Mouse (Mus musculus): ENCODE measurements around the gene 2200002D01Rik.

2200002D01Rik gene

DNA sequence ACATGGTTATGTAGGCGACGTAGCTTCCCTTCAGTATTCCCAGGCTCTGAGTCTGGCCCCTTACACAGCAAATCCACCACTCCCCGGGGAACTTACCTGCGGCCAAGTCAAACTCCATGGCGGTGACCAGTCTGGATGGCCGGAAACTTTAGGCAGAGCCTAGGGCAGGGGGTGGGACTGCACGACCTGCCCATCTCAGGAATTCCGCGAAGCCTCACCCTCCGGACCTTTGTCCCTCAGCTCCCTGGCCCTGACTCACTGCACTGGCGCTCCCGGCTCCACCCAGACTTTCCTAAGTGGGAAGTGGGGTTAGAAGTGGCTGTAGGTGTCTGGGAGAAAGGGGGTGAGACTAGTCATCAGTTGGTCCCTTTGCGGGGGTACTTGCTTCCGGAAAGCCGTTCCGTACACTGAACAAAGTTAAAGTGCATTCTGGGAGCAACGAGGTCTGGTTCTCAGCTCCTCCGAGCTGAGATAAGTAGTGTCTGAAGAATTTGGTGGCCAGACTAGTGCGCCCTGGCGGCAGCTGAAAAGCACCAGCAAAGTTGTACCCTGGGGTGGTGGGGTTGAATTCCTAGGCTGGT, at the start of gene 2200002D01Rik:
Gene 2200002D01Rik, minus strand, starts transcription at position 206 of the 581 bp plus-strand sequence.
- DNase-seq (ENCODE audit: low read depth, low spot score): no peak

DNA sequence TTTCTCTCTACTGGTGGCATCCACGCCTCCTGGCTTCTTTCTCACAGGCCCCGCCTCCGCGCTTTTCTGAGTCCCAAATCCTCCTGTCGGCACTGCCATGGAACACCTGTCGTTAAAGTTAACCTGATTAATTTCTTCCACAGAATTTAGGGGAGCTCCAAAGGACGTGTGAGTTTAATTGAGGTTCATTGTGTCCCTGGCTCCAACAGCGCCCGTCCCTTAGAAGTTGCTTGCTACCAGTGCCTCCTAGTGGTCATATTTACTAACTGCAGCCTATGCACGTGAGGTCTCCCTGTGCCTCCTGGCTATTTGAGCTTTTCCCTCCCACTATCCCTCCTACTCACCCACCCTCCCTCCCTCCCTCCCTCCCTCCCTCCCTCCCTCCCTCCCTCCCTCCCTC, 48.7 kb upstream of the 2200002D01Rik start:
- no peak for DNase-seq (ENCODE audit: low read depth, low spot score)

DNA sequence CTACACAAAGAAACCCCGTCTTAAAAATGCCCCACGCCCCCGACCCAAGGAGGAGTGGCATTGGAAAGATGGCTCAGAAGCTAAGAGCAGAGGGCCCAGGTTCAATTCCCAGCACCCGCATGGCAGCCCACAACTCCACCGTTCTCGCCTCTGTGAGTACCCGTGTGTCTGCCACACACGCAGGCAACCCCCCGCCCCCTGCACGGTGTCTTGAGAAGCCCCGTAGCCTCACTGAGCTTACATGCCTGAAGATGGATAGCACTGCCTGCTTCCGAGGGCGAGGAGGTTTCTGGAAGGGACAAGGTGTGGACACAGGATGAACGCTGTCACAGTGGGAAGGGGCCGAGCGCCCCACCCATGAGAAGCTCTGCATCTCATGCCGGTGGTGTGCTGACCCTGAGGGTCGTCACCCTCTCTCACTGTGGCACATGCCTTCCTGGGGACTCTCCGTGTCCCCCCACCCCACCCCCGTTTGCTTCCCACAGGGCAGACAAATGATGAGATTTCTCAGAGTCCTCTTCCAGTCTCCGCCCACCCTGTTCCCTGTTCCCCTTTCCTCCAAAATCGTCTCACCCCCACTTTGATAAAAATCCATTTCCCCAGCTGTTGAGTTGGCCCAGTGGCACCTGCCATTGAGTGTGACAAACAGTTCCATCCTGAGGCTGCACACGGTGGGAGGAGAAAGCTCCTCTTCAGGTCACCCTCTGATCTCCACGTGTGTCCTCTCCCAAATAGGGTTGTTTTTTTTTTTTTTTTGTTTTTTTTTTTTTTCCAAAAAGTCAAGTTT, 47.8 kb upstream of the 2200002D01Rik start:
- no peak for DNase-seq (ENCODE audit: low read depth, low spot score)

DNA sequence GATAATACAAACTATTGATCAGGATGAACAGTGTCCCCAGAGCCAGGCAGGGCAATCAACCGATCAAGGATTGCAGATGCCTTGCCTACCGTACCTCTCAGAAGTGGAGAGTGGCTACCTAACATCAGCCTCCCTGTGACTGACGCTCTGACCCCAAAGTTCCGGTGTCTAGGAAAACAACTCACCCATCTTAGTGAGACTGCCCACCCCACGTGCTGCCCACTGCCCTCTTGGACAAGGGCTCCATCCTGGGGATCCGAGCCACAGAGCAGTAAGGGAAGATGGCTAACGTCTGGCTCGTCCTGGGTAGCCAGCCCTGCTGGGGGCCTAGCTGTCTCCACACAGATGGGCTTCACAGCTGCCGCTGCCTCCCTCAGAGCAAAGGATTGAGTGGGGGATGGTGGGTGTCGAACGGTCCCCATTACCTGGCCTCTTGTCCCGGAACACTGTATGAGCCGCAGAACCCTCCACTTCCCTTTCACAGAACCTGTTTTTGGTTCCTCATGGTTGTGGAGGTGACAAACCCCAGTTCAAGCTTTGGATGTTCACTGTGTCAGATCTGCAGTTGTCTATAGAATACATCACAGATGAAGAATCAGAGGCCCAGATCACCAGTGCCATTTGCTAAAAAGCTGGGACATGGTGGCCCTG, 46.0 kb upstream of the 2200002D01Rik start:
- no peak for DNase-seq (ENCODE audit: low read depth, low spot score)

DNA sequence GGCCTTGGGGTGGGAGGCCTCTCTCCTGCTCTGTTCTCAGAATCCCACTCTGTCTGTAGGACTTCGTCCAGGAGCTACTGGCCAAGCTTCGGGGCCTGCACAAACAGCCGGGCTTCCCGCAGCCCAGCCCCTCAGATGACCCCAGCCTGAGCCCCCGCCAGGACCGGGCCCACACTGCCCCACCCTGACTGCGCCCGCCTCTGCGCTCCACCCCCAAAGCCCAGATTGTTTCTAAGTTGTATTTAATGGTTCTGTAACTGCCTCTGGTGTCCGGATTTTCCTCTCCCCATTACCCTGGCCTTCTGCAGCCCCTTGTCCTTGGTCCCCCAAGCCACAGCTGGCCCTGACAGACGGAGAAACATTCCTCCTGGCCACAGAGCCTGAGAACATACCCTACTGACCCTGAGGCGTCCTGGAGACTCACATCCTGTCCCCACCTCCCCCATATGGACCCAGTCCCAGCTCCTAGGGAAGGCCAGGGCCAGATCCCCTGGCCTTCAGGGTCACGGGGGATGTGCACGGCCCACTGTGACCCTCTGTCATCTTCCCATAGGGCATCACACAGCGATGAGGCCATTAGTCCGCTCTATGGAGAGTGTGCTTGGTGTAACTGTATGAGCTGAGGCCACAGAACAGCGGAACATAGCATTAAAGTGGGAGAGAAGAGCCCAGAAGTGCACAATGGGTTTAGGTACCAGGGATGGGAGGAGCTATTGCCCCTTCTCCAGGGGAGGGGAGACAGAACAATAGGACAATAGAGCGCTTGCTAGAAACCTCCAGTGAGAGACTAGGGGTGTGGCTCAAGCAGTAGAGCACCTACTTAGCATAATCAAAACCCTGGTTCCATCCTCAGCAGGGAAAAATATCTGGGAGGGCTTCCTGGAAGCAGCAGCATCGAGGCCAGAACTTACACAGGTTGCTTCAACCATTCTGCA, 45.1 kb upstream of the 2200002D01Rik start:
- DNase-seq (ENCODE audit: low read depth, low spot score): no peak

DNA sequence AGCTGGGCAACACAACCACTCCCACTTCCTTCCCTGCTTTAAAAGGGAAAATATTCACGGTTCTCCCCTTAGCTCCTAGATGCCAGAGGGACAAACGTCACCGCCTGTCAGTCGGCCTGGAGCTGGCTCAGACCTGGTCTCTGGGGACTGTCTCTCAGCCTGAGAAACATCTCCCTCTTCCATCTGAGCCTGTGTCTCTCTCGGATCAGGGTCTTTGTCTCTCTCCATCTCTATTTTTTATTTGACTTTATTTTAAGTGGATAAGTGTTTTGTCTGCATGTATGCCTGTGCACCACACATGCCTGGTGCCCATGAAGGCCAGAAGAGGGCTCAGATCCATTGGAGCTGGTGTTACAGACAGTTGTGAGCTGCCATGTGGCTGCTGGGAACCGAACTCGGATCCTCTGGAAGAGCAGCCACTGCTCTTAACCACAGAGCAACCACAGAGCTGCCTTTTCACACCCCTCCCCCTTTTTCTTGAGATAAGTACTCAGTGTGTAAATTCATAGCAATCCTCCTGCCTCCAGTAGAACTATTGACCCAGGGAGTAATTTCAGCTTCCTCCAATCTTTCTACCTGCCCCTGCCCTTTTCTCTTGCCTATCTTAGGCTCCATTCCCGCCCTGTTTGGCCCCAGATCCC, 44.3 kb upstream of the 2200002D01Rik start:
- no peak for DNase-seq (ENCODE audit: low read depth, low spot score)

DNA sequence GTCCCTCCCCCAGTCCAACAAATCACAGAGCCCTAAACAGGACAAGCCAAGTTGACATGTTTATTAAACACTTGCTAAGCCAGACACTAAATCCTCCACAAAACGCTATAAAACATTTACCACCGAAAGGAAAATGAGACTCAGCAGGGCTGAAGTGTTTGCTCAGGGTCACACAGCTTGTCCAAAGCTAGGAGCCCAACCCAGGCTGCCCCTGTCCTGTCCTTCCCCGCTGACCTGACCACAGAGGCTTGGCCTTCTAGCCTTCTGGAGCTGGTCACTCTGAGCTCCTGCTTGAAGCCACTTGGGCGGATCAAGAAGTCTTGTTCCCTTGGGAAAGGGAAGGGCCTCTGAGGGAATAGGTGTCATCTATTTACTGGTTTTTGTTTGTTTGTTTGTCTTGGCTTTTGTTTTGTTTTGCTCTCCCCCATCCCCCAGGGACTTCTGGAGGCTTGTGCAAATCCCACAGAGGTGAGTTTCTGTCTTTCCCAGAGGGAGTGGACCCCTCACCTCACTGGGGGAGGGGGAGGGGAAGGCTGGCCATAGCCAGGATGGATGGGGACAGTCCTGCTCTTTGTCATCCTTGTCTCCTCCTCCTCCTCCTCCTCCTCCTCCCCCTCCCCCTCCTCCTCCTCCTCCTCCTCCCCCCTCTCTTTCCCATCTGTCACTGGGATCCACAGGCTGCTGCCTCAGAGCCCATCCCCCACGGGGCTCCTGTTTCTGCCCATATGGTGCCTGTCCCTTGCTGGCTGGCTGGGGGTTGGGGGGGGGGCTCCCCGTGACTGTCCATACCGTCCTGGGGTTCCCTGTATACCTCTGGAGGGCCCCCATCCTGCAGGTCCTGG, 43.6 kb upstream of the 2200002D01Rik start:
- no peak for DNase-seq (ENCODE audit: low read depth, low spot score)

DNA sequence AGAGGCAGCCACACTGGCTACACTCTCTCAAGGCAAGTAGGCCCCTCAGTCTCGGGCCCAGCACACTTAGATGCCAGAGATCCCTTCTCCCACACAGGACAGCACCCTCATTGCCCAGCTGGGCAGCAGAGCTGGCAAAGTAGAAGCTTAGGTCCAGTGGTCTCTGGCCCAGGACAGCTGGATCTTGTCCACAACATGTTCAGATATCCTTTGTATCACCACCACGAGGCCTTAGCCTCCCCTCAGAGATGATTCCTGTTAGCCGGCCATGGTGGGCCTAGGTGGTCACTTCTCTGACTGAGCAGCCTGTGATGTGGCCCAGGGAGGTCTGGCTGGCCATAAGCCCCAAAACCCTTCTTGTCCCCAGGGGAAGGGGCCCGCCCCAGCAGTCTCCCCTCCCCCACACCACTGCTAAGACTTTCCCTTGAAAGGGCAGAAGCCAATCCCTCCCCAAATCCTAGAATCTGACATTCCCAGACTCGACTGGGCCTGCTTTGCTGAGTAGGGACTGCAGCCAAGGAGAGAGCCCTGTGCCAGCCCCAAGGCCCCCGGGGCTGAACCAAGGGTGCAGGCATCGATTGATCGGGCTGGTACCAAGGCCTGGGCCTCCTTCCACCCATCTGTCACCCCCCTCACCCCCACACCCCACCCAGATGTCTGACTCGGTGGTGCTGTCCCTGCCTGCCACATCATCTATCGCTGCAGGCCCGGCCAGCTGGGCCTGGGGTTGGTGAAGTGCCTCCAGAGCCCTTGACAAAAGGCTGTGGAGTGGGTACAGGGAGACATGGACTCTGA, 42.6 kb upstream of the 2200002D01Rik start:
- no peak for DNase-seq (ENCODE audit: low read depth, low spot score)

DNA sequence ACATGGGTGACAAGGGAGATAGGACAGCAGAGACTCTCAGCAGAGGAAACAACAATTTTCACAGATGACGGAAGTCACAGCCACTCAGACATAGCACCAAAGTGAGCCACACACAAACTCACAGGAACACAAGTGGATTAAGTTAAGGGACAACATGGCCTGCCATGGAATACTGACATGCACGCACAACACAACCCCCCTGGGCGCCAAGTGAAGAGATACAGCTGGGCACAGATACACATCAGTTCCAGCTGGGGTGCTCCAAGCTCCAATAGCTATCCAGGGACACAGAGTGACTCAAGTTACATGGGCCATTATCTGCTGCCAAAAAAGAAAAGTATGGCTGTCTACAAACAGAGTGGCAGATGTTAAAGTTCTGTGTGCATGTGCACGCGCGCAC, 41.6 kb upstream of the 2200002D01Rik start:
- no peak for DNase-seq (ENCODE audit: low read depth, low spot score)

DNA sequence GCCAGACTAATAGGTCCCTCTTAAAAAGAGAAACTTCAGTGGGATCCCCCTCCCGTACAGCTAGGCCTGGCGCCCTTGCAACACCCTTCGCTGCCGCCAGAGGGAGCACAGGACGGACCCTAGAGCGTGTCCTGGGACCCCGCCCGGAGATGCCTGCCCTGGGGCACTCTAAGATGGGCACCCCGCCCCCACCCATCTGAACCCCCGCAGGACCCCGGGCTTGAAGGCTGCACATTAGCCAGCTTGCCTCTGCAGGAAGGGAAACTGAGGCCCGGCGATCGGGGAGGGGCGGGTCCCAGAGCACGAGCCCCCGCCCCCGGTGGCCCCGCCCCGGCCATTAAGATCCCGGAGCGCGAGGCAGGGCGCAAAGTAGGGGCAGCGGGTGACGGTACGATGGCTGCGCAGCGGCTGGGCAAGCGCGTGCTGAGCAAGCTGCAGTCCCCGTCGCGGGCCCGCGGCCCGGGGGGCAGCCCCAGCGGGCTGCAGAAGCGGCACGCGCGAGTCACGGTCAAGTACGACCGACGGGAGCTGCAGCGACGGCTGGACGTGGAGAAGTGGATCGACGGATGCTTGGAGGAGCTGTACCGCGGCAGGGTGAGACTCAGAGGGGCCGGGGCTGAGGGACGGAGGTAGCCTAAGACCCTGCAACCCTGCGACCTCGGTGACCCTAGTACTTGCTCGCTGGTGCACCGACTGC, 40.8 kb upstream of the 2200002D01Rik start, which contains the start of gene Ppp1r14a:
Gene Ppp1r14a, plus strand, starts transcription at position 367 of the 697 bp plus-strand sequence.
- DNase-seq (ENCODE audit: low read depth, low spot score): no peak

DNA sequence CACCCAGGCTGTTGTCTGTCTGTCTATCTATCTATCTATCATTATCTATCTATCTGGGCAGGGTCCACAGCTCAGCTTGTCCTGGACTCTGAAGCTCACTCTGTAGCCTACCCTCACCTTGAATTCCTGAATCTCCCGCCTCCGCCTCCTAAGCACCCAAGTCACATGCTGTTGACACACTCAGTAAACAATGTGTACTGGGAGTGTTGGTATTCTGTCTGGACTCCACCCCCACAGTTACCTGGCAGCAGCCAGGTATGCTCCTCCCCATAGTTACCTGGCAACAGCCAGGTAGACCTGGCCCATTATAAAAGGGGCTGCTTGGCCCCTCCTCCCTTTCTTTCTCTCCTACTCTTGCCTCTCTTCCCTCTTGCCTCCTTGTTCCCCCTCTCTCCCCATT, 39.8 kb upstream of the 2200002D01Rik start:
- no peak for DNase-seq (ENCODE audit: low read depth, low spot score)

DNA sequence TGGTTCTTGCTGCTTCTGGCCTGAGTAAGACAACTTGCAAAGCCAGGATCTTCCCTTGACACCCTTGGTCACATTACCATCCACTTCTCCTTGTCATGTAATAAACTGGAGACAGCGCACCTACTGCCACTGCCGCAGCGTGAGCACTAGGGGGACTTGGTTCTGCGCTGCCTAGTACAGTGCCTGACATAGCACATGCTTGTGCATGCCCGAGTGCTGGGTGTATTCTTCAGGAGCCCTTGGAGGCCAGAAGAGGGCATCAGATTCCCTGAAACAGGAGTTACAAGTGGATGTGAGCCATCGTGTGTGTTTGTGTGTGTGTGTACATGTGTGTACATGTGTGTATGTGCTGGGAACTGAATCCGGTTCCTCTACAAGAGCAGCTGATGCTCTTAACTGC, 39.2 kb upstream of the 2200002D01Rik start:
- no peak for DNase-seq (ENCODE audit: low read depth, low spot score)

DNA sequence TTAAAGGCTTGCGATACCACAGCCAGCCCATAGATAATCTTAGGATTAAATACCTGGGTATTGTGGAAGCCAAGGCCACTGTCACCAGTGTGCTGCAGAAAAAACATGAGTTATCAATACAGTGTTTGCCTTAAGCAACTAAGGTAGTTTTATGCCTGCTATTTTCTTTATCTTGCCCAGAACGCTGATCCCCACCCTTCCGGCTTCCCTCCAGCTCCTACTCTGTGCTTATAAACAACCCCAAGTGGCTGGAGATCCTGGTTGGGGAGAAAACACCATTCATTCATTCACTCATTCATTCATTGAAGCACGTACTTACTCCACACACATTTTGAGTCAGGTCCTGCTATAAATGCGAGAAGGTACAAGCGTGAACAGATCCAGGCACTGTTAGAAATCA, 36.3 kb upstream of the 2200002D01Rik start:
- DNase-seq (ENCODE audit: low read depth, low spot score): no peak

DNA sequence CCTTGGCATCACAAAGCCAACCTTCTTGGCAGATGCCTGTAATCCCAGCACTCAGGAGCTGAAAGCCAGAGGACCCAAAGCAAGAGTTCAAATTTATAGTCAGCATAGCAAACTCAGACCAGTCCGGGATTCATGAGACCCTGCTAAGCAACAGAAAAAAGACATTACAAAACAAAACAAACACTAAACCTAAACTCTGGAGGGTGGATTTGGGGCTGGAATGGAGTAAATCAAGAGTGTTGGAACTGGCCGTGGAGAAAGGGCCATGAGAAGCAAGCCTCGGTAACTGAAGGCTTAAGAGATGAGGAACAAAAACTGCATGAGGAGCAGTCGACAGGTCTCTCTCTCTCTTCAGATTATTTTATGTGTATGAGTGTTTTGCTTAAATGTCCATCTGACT, 35.6 kb upstream of the 2200002D01Rik start:
- DNase-seq (ENCODE audit: low read depth, low spot score): no peak

DNA sequence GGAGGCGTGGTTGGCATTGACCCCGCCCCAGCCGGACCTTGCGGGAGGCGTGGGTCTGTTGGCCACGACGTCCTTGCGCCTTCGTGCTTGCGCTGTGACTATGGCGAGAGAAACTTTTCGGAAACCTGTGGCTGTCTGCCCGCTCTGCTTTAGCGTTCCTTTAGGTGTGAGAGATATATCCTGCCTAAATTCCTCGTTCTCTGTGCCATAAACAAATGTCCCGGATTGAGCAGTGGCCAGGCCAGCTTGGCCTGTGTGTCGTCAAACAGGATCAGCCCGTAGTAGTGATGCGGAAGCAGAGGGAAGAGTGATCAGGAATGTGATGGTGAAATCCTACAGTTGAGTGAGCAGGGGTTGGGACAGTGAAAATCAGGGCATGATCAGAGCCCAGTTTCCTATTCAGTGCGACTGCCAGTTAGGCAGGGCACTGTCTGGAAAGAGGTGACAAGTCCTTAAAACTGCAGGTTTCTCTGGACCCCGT, 33.8 kb upstream of the 2200002D01Rik start:
- no peak for DNase-seq (ENCODE audit: low read depth, low spot score)

DNA sequence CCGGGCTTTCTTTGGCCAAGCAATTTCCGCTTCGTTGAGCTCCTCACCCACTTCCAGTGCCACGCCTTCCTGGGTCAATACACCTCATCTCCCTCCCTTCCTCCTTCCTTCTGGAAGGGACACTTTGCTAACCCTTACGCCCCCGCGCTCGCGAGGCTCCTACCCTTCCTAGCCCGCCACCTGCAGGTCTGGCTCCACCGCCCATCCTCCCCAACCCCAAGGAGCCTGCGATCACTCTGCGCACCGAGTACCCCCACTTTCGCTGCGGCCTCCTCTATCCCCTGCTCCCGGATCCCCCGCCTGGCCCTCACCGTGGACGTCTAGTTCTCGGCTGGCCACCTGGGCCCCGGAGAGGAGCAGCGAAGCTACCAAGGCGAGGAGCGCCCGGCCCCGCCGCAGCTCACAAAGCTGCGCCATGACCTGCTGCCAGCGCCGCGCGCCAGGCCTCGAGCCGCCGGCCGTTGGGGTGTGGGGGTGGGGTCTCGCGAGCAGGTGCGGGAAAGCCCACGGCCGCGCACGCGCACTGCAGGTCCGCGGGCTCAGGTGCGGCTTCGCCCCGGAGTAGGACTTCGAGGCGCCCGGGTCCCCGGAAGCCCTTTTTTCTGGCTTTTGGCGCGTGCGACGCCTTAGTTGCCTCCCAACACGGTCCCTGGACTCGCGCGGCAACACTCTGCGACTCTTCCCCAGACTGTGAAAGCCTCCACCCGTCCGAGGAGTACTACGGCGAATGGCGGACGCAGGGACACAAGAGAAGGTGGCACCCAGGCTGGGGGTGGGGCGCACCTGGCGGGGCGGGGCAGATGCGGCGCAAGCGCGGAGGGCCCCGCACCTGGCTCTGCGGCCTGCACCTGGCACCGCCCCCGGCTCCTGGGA, 33.2 kb upstream of the 2200002D01Rik start, which contains the start of gene Spint2:
Gene Spint2, minus strand, starts transcription at position 712 of the 873 bp plus-strand sequence.
- DNase-seq (ENCODE audit: low read depth, low spot score): no peak

DNA sequence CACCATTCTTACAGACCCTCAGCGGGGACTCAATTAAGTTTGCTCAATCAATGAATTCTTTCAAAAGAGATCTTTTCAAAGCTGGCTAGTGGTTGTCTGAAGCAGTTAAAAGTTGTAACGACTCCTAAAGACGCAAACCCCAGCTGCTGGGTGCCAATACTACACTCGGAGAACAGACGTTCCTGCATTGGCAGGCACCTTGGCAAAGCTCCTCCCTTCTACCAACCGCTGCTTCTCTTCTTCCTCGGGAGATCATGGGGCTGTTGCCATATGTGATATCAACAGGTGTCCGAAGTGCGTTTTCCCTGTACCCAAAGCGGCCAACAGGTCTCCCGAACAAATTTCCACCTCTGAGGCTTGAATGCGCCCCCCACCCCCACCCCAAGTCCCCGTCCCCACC, 32.5 kb upstream of the 2200002D01Rik start:
- no peak for DNase-seq (ENCODE audit: low read depth, low spot score)

DNA sequence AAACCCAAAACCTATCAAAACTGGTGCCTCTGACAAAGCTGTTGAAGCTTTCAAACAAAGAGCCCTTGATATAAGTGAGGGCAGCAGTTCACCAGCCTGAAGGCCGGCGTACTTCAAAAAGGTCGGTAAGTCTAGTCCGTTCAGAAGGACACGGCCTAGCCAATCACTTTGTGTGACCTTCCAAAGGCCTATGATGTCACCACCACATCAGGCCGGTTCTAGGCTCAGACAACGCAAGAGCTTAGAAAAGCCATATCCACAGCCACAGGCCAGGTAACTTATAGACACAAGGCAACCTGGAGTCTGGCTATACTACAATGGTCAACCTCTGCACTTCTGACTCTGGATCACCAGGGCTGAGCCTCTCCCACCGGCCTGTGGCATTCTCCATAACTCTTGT, 31.7 kb upstream of the 2200002D01Rik start:
- no peak for DNase-seq (ENCODE audit: low read depth, low spot score)

Data from embryo, embryonic 11.5 days (tissue).